Mouse (Mus musculus) limb, embryonic 15.5 days (tissue): ENCODE results near the gene Endou. TPM values are rescaled to one million over a fixed set of nuclear protein-coding genes. Genes with fewer than 3 reads are reported as not detected.

Experiments used
- ATAC-seq: fragments of 200-750 bp; cut with Nextera tagmentation; 2 replicates; pipeline ENCODE4 v1.8.0; 2017; ENCODE audit warnings: low read depth, moderate TSS enrichment; ENCODE audit not compliant: insufficient number of reproducible peaks, low FRiP score, low TSS enrichment
- H3K27ac ChIP-seq: fragments of 300-500 bp; sonication (generic); 2 replicates; pipeline ENCODE4 v1.5.1; 2015; ENCODE audit warnings: moderate library complexity, mild to moderate bottlenecking, inconsistent platforms
- H3K27me3 ChIP-seq: fragments of 300-500 bp; sonication (generic); 2 replicates; pipeline ENCODE4 v1.6.1; 2015; ENCODE audit warnings: inconsistent platforms
- H3K36me3 ChIP-seq: fragments of 300-500 bp; sonication (generic); 2 replicates; pipeline ENCODE4 v1.6.1; 2015; ENCODE audit warnings: inconsistent platforms
- H3K4me1 ChIP-seq: fragments of 300-500 bp; sonication (generic); 2 replicates; pipeline ENCODE4 v1.6.1; 2015; ENCODE audit warnings: inconsistent platforms
- H3K4me2 ChIP-seq: fragments of 300-500 bp; sonication (generic); 2 replicates; pipeline ENCODE4 v1.6.1; 2015; ENCODE audit warnings: mild to moderate bottlenecking, inconsistent platforms
- H3K4me3 ChIP-seq: fragments of 300-500 bp; sonication (generic); 2 replicates; pipeline ENCODE4 v1.5.1; 2015; ENCODE audit warnings: mild to moderate bottlenecking, inconsistent platforms
- H3K9ac ChIP-seq: fragments of 300-500 bp; sonication (generic); 2 replicates; pipeline ENCODE4 v1.6.1; 2015; ENCODE audit warnings: inconsistent platforms
- H3K9me3 ChIP-seq: fragments of 300-500 bp; sonication (generic); 2 replicates; pipeline ENCODE4 v1.6.1; 2016; ENCODE audit warnings: inconsistent platforms
- WGBS: fragments of 180-500 bp; shearing (Covaris S2); methylation state at CpG from one replicate; pipeline ENCODE4 v1.1.7; 2015; 5-methylcytosine and 5-hydroxymethylcytosine counted together
- polyA plus RNA-seq: library from polyadenylated mRNA; unstranded; fragments of >200 nt; fragmentation: Nextera tagmentation; extraction: Ambion mirVana; gene quantifications from 2 replicates; pipeline ENCODE4 v1.2.1, GENCODE M21; 2015

The Endou gene
- polyA plus RNA-seq = 60.0 and 68.0 TPM in 2 replicates

DNA sequence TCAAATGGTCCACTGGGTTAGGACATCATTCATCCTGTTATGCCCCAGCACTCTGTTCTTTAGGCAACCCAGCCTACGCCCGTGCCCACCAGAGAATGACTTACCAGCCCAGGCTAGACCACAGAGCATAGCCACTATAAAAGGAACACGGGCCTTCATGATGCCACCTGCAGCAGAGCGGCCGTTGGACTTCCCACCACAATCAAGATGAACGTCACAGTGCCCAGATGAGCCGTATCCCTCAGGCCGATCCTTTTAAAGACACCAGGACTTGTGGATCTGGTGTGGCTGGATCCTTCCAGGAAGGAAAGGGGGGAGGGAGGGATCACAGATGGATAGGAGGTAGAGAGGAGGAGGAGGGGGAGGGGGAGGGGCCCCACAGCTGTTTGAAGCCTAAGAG is at the start of gene Endou:
Endou (minus strand) TSS at position 229 of the 400 bp plus-strand sequence.
- Histone ChIP-seq H3K36me3 (no peaks in the 10 kb centered on the region), H3K27ac (peak within 1 kb of the TSS; percentile 27; the same call in 1 of the 2 replicates), H3K27me3 (no peaks in the 10 kb centered on the region), H3K4me2 (no peak within 1 kb of the TSS), H3K9me3 (no peaks in the 10 kb centered on the region), H3K9ac (no peak within 1 kb of the TSS), H3K4me1 (peaks cover 6% of the 10 kb centered on the region), H3K4me3 (peak within 1 kb of the TSS; percentile 8)
- WGBS = 84% methylated on average over 8 of the region's 8 CpGs
- no peak for ATAC-seq

DNA sequence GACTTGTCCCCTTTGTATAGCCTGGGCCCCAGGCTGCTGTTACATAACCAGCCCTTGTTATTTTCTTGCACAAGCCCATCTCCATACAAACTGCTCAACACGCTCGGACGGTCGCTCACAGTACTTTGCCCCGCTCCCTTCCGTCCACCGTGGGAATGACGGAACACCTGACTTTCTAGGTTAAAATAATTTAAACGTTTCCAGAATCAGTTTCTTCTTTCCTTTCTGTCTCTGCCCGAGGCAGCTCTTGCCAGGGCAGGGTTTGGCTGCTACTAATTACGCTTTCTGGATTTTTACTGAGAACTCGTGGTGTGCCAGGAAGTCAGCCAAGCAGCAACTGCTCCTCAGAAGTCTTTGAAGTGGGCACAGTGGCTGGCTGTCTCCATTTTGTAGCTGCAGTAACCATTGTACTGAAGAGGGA is 49.5 kb upstream of the Endou start:
- Histone ChIP-seq H3K4me3 (no peak overlapping the region), H3K27me3 (no peaks in the 10 kb centered on the region), H3K9ac (no peak overlapping the region), H3K27ac (peak overlapping the region; percentile 51), H3K4me2 (0 out of 2 replicates have a peak overlapping the region, but pooled peaks have one; percentile 15), H3K9me3 (no peaks in the 10 kb centered on the region), H3K4me1 (peaks cover 53% of the 10 kb centered on the region), H3K36me3 (no peaks in the 10 kb centered on the region)
- WGBS = 14% methylated on average over 12 of the region's 12 CpGs
- ATAC-seq = no peak

DNA sequence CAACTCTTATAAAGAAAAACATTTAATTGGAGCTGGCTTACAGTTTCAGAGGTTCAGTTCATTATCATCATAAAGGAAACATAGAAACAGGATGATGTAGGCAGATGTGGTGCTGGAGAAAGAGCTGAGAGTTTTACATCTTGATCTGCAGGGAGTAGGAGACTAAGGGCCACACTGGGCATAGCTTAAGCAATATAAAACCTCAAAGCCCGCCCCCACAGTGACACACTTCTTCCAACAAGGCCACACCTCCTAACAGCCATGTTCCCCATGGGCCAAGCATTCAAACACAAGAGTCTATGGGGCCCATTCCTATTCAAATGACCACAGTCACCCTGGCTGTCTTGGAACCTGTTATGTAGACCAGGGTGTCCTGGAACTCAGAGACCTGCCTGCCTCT is 48.4 kb upstream of the Endou start:
- Histone ChIP-seq H3K27me3 (no peaks in the 10 kb centered on the region), H3K4me3 (no peak overlapping the region), H3K27ac (peak overlapping the region; percentile 51), H3K9ac (no peak overlapping the region), H3K9me3 (no peaks in the 10 kb centered on the region), H3K36me3 (no peaks in the 10 kb centered on the region), H3K4me1 (peaks cover 51% of the 10 kb centered on the region), H3K4me2 (no peak overlapping the region)
- ATAC-seq = no peak
- 76% methylated on average over 1 of the region's 1 CpGs for WGBS

DNA sequence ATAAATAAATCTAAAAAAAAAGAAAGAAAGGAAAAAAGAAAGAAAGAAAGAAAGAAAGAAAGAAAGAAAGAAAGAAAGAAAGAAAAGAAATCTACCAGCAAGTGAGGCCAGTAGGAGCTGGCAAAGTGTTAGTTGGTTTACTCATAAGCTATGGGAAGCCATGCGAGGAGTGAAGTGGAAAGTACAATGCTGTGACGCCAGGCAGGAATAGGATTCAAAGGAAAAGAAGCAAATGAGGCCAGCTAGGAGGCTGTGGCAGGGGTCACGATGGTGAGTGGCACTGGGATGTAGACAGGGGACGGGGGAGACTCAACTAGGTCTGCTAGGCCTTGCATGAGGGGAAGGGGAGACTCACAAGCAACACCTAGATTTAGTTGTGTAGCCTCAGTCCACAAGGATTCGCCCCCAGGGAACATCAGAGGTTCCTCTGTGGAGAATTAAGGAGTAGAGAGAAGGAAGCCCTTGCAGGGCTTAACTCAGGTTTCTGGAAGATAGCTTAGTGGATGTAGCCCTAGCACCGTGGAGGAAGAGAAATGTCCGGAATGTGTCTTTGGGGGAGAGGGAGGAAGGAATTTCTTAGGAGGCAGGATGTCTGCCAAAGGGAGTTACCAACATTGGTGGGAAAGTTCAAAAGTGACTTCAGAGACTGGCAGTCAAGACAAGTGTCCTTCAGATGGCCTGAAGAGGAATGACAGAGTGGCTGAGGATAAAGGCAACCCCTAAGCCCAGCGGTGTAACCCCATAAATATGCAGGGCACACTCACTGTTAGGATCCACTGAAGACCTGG is 47.4 kb upstream of the Endou start, which contains the start of gene Slc48a1:
Slc48a1 (plus strand) TSS at position 210 of the 788 bp plus-strand sequence.
- no peak for ATAC-seq
- Histone ChIP-seq H3K9me3 (no peaks in the 10 kb centered on the region), H3K36me3 (no peaks in the 10 kb centered on the region), H3K27ac (no peak within 1 kb of the TSS), H3K4me1 (peaks cover 52% of the 10 kb centered on the region), H3K9ac (no peak within 1 kb of the TSS), H3K27me3 (no peaks in the 10 kb centered on the region), H3K4me3 (no peak within 1 kb of the TSS), H3K4me2 (no peak within 1 kb of the TSS)
- WGBS = 67% methylated on average over 8 of the region's 8 CpGs

DNA sequence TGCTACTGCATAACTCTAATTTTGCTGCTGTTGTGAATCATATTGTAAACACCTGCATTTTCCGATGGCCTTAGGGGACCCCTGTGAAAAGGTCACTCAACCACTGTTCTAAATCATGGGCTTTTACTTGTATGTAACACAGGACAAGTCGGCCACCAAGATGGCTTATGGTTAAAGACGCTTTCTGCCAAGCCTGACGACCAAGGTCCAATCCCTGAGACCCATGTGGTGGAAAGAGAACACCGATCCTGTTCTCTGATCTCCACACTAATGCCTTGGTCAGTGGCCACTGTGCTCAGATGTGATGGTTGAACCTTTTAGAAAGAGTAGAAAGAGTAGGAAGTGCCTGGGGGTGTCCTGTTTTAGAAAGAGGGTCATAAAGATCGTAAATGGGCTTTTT is 45.8 kb upstream of the Endou start:
- Histone ChIP-seq H3K27ac (no peak overlapping the region), H3K36me3 (no peaks in the 10 kb centered on the region), H3K27me3 (no peaks in the 10 kb centered on the region), H3K9me3 (no peaks in the 10 kb centered on the region), H3K9ac (no peak overlapping the region), H3K4me2 (no peak overlapping the region), H3K4me3 (no peak overlapping the region), H3K4me1 (peaks cover 55% of the 10 kb centered on the region)
- 68% methylated on average over 6 of the region's 6 CpGs for WGBS
- no peak for ATAC-seq

DNA sequence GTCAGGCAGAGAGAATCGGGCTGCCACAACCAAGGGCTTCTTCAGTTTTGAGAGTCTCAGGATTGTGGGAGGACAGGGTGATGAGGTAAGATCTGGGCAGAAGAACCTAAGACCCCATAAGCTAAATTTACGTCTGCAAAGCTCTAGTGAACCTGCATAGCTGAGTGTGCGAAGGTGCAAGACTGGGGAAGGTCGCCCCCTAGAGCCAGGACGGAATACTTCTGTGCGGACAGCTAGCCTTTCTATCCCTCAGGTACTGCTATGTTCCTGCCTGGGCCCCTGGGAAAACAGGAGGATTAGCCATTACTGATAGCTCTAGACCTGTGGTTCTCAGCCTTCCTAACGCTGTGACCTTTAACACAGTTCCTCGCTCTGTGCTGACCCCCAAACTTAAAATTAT is 45.4 kb upstream of the Endou start:
- Histone ChIP-seq H3K27ac (no peak overlapping the region), H3K4me3 (no peak overlapping the region), H3K9me3 (no peaks in the 10 kb centered on the region), H3K4me2 (no peak overlapping the region), H3K4me1 (peaks cover 52% of the 10 kb centered on the region), H3K27me3 (no peaks in the 10 kb centered on the region), H3K9ac (no peak overlapping the region), H3K36me3 (no peaks in the 10 kb centered on the region)
- ATAC-seq = no peak
- 13% methylated on average over 8 of the region's 8 CpGs for WGBS

DNA sequence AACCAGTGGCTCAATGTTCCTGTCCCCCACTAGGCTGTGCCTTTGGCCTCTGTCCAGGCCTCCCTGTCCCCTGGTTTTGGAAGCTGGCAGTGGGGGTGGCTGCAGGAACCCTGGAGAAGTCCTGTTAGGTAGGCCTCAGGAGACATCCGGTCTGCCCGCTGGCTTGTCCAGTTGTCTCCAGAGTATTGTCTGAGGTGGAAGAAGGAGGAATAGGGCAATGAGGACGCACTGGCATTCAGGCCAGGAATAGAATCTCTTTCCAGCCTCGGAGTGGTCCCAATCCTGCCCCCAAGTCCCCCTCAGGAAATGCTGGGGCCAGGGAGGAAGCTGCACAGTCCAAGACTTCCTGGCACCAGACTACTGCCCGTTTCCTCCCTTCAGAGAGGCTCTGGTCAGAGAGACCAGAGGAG is 42.8 kb upstream of the Endou start:
- no peak overlapping the region for H3K4me2 ChIP-seq
- 60% methylated on average over 5 of the region's 5 CpGs for WGBS
- H3K27me3 ChIP-seq = no peaks in the 10 kb centered on the region
- H3K4me3 ChIP-seq = no peak overlapping the region
- peak overlapping the region; percentile 75 for H3K27ac ChIP-seq
- peaks cover 39% of the 10 kb centered on the region for H3K4me1 ChIP-seq
- no peak overlapping the region for H3K9ac ChIP-seq
- H3K9me3 ChIP-seq = no peaks in the 10 kb centered on the region
- no peaks in the 10 kb centered on the region for H3K36me3 ChIP-seq
- ATAC-seq = 0 out of 2 replicates have a peak, but pooled peaks have one; percentile 21

DNA sequence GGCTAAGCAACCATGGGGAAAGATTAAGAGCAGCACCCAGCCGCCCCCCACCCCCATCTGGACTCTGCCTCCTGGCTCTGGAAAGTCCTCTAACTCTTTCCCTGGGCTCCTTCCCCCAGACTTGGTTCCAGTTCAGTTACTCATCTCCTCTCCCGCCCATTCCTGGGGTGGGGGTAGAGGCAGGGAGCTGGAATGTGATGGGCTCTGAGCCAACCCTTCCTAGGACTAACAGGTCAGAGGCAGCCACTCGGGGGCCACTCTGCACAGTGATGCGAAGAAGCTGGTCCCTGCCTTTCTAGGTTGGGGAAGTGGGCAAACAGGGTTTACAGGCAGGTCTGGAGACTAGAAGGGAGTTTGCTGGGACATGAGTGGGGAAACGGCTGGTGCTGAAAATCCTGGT is 42.0 kb upstream of the Endou start:
- Histone ChIP-seq H3K9me3 (no peaks in the 10 kb centered on the region), H3K27me3 (no peaks in the 10 kb centered on the region), H3K4me3 (no peak overlapping the region), H3K4me2 (peak overlapping the region; percentile 5; the same call in 1 of the 2 replicates), H3K27ac (peak overlapping the region; percentile 75), H3K36me3 (no peaks in the 10 kb centered on the region), H3K9ac (no peak overlapping the region), H3K4me1 (peaks cover 42% of the 10 kb centered on the region)
- WGBS = 20% methylated on average over 5 of the region's 5 CpGs
- 0 out of 2 replicates have a peak, but pooled peaks have one; percentile 41 for ATAC-seq

DNA sequence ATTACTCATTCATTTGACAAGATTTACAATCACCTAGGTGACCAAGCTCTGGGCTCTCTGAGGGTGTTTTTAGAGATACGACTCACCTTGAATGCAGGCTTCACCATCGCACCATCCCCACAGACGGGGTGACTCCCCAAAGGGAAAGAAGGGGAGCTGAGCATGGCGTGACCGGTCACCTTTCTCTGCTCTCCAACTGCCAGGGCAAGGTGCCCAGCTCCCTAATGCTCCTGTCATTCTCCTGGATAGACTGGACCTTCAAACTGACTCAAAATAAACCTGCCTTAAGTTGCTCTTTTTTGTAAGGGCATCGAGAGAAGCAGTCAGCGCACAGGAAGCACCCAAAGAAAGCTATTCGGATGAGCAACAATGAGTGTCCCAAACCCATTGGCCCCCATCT is 39.1 kb upstream of the Endou start:
- Histone ChIP-seq H3K9ac (no peak overlapping the region), H3K27ac (no peak overlapping the region), H3K36me3 (no peaks in the 10 kb centered on the region), H3K4me3 (no peak overlapping the region), H3K4me1 (peaks cover 68% of the 10 kb centered on the region), H3K4me2 (no peak overlapping the region), H3K27me3 (0 out of 2 replicates have a peak, but pooled peaks cover 5% of the 10 kb centered on the region), H3K9me3 (no peaks in the 10 kb centered on the region)
- WGBS = 91% methylated on average over 8 of the region's 8 CpGs
- ATAC-seq = no peak

DNA sequence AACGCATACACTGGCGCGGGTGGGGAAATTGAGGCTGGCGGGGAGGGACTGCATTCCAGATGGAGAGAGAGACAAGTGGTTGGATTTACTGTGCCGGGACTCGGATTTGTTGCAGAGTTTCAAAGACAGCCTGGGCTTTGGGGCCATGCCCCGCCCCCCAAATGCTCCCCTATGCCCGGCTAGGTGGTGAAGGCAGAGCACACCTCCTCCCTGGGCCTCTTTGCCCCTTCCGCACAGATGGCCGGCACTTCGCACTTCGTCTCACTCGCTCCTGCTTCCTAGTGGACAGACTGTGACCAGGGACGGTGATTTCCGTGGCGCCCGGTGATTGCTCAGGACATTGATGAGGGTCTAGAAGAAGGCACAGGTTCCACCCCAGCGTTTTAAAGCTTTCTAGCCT is 37.1 kb upstream of the Endou start:
- 2% methylated on average over 18 of the region's 18 CpGs for WGBS
- Histone ChIP-seq H3K4me2 (peak overlapping the region; percentile 73), H3K4me3 (peak overlapping the region; percentile 52), H3K27ac (peak overlapping the region; percentile 78), H3K9ac (peak overlapping the region; percentile 39), H3K27me3 (0 out of 2 replicates have a peak, but pooled peaks cover 5% of the 10 kb centered on the region), H3K4me1 (peaks cover 60% of the 10 kb centered on the region), H3K9me3 (no peaks in the 10 kb centered on the region), H3K36me3 (no peaks in the 10 kb centered on the region)
- ATAC-seq = no peak

DNA sequence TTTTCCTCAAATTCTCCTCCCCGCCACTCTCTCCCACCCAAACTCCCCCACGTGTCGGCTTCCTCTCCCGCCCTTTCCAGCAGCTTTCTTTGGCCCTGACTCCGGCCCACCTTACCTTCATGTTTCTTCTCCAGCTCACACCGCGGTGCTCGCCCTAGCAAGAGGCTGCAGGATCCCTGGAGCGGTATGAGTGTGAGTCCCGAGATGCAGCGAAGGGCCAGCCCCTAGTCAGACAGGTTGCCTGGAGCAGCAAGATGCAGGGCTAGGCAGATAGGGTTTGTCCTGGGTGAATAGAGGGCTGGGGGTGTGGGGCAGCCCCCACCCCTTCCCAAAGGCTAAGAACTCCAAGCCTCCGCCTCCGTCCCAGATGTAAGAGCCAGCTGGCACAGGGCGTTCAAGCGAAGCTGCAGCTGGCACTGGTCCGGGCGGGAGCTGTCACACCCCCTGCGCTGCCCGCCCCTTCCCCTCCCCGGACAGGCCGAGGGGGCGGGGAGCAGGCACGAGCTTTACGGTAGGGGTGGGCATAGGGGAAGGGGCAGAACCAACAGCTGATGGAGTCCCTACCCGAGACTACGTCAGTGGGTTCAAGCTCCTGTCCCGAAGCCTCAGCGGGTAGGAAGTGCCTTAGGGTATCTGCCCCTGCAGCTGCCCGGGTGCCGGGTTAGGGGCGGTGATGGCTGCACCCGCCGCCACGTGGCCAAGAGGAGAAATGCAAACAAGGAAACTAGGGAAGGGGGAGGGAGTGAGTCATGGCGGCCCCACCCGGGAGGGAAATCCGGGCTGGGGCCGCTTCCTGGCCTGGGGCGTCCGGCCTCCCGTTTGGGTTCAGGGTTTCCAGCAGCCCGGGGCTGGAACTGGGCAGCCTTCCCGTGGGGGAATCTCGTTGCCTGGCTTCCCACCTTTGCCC is 36.4 kb upstream of the Endou start, which contains the start of gene Rapgef3:
Rapgef3 (minus strand) TSS at position 693 of the 907 bp plus-strand sequence.
- peak; percentile 81 for ATAC-seq
- Histone ChIP-seq H3K27ac (peak within 1 kb of the TSS; percentile 78), H3K36me3 (no peaks in the 10 kb centered on the region), H3K9ac (peak within 1 kb of the TSS; percentile 39), H3K4me1 (peaks cover 58% of the 10 kb centered on the region), H3K27me3 (0 out of 2 replicates have a peak, but pooled peaks cover 5% of the 10 kb centered on the region), H3K9me3 (no peaks in the 10 kb centered on the region), H3K4me2 (peak within 1 kb of the TSS; percentile 73), H3K4me3 (peak within 1 kb of the TSS; percentile 52)
- under 1% methylated on average over 44 of the region's 44 CpGs for WGBS
